Mouse (Mus musculus) intestine, postnatal 0 days (tissue): ENCODE data around the gene Hnrnph2. TPM values are rescaled to one million over a fixed set of nuclear protein-coding genes. Genes with fewer than 3 reads are reported as not detected.
A peak's percentile ranks its signal among the peaks of the same experiment; 100 is the strongest.

Source experiments
- ATAC-seq: fragments of 200-750 bp; cut with Nextera tagmentation; 2 replicates; pipeline ENCODE4 v1.8.0; 2017; ENCODE audit warnings: mild to moderate bottlenecking, moderate TSS enrichment, moderate library complexity
- H3K27ac ChIP-seq: fragments of 300-500 bp; sonication (generic); 2 replicates; pipeline ENCODE4 v1.5.1; 2014; ENCODE audit warnings: mild to moderate bottlenecking, low read depth, low read length, moderate library complexity
- H3K27me3 ChIP-seq: fragments of 300-500 bp; sonication (generic); replicated peaks from 2 replicates; pipeline ENCODE4 v1.6.1; 2014; ENCODE audit warnings: low read length, mixed read lengths; ENCODE audit not compliant: control insufficient read depth, insufficient read depth
- H3K36me3 ChIP-seq: fragments of 300-500 bp; sonication (generic); 2 replicates; pipeline ENCODE4 v1.6.1; 2014; ENCODE audit warnings: mild to moderate bottlenecking, moderate library complexity; ENCODE audit not compliant: control insufficient read depth, insufficient read depth
- H3K4me1 ChIP-seq: fragments of 300-500 bp; sonication (generic); replicated peaks from 2 replicates; pipeline ENCODE4 v1.6.1; 2014; ENCODE audit warnings: antibody characterized with exemption, low read length, mixed read lengths; ENCODE audit not compliant: control insufficient read depth, insufficient read depth
- H3K4me2 ChIP-seq: fragments of 300-500 bp; sonication (generic); replicated peaks from 2 replicates; pipeline ENCODE4 v1.6.1; 2014; ENCODE audit warnings: low read depth, mild to moderate bottlenecking, moderate library complexity
- H3K4me3 ChIP-seq: fragments of 300-500 bp; sonication (generic); 2 replicates; pipeline ENCODE4 v1.5.1; 2014; ENCODE audit warnings: low read depth, low read length
- H3K9ac ChIP-seq: fragments of 300-500 bp; sonication (generic); 2 replicates; pipeline ENCODE4 v1.6.1; 2014; ENCODE audit warnings: mild to moderate bottlenecking, low read depth, low read length
- H3K9me3 ChIP-seq: fragments of 300-500 bp; sonication (generic); 2 replicates; pipeline ENCODE4 v1.6.1; 2016; ENCODE audit warnings: mixed run types; ENCODE audit not compliant: control insufficient read depth
- CTCF ChIP-seq: sonication (generic); IDR thresholded peaks from 2 replicates; pipeline ENCODE4 v1.5.1; 2016; ENCODE audit warnings: low read depth, mild to moderate bottlenecking, control low read depth, antibody characterized with exemption, moderate library complexity
- WGBS: fragments of 180-500 bp; shearing (Covaris S2); extraction: QIAGEN DNeasy Blood & Tissue Kit; methylation state at CpG from one replicate; pipeline ENCODE4 v1.1.7; 2014; 5-methylcytosine and 5-hydroxymethylcytosine counted together
- polyA plus RNA-seq: library from polyadenylated mRNA; unstranded; fragments of >200 nt; fragmentation: Nextera tagmentation; extraction: Ambion mirVana; gene quantifications from 2 replicates; pipeline ENCODE4 v1.2.1, GENCODE M21; 2015

The Hnrnph2 gene
- polyA plus RNA-seq, 1 experiment from 2014 or later, result 81.7 TPM

- Histone ChIP-seq H3K4me2 (no peak overlapping the region), H3K9ac (no peak overlapping the region), H3K4me3 (no peak overlapping the region), H3K36me3 (no peaks in the 10 kb centered on the region), H3K4me1 (no peaks in the 10 kb centered on the region), H3K27me3 (no peaks in the 10 kb centered on the region), H3K27ac (no peak overlapping the region), H3K9me3 (no peaks in the 10 kb centered on the region)
- no peak for ATAC-seq
- 80% methylated on average over 14 of the region's 14 CpGs for WGBS
- TF ChIP-seq CTCF, result no peak
Measured at GRCm38 (mm10) chrX:134580528-134581305, 20.3 kb upstream of the Hnrnph2 start.

DNA sequence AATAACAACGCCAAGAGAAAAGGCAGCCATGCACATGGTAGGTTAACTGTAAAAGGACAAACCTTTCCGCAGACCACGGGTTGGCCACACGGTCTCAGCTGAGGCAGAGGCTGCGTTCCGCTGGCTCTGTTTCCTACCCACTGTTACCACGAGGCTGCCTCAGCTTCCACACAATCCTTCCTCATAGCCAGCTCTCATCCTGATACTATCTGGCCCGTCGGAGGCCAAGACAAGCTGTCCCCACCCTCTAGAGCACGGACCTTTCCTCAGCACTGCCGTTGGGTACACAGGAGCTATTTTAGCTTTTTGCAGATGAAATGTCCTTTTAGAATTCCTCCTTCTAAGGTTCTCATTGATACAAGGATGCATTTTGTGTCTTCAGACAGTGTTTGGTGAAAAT, 18.7 kb upstream of the Hnrnph2 start:
- Histone ChIP-seq H3K4me3 (no peak overlapping the region), H3K9ac (no peak overlapping the region), H3K4me1 (no peaks in the 10 kb centered on the region), H3K9me3 (no peaks in the 10 kb centered on the region), H3K27me3 (no peaks in the 10 kb centered on the region), H3K36me3 (no peaks in the 10 kb centered on the region), H3K4me2 (no peak overlapping the region), H3K27ac (no peak overlapping the region)
- ATAC-seq, result no peak
- WGBS, result 80% methylated on average over 11 of the region's 11 CpGs
- TF ChIP-seq CTCF, result no peak

DNA sequence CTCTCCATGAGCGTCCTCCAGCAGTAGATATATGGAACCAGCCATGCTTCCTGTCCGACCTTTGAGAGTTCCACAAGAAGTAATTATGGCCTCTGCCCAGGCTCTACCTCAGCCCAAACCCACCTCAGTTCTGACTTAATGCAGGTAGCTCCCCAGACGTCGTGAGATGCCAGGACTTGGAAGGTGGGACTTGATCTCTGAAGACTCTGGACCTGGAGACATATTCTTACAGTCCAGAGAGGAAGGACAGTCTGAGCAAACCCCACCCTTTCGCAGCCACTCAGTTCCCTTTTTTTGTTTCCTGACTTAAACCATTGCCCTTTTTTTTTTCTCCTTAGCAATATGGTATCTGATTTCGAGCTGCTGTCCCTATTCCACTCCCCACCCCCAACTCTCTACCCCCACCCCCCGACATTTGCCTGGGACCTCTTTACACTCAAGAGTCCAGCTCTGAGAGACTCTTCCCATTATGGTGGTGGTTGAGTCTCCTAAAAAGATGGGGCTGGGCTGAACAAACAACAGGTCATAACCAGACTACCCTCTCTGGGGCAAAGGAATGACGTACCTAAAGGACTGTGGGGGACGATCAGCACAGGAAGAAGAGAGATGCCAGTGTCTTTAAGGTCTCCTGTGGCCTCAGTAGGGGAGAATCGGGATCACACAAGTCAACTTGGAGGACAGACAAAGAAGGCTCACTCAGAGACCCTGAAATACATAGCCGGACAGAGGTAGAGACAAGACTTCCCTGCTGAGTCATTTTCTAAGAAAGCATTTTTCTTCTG, 17.9 kb upstream of the Hnrnph2 start, which contains the start of gene Btk:
Gene Btk (minus strand): TSS at position 683 of the 782 bp plus-strand sequence.
- H3K27me3 ChIP-seq, result no peaks in the 10 kb centered on the region
- H3K4me3 ChIP-seq, result no peak within 1 kb of the TSS
- no peaks in the 10 kb centered on the region for H3K4me1 ChIP-seq
- ATAC-seq, result no peak
- H3K36me3 ChIP-seq, result no peaks in the 10 kb centered on the region; the same call in 1 of the 2 replicates
- no peaks in the 10 kb centered on the region for H3K9me3 ChIP-seq
- no peak for TF ChIP-seq CTCF
- WGBS, result 81% methylated on average over 11 of the region's 11 CpGs
- H3K9ac ChIP-seq, result no peak within 1 kb of the TSS
- H3K4me2 ChIP-seq, result no peak within 1 kb of the TSS
- H3K27ac ChIP-seq, result no peak within 1 kb of the TSS

- WGBS, result 18% methylated on average over 45 of the region's 45 CpGs
- H3K27ac ChIP-seq, result peak within 1 kb of the TSS; percentile 64; the same call in 1 of the 2 replicates
Measured at GRCm38 (mm10) chrX:134585103-134586002, 15.6 kb upstream of the Hnrnph2 start, which contains the start of gene Rpl36a. Rpl36a (plus strand) TSS chrX:134585654.

GRCm38 (mm10) chrX:134586447-134586846, 14.5 kb upstream of the Hnrnph2 start:
- H3K9me3 ChIP-seq, result no peaks in the 10 kb centered on the region
- no peaks in the 10 kb centered on the region for H3K27me3 ChIP-seq
- H3K27ac ChIP-seq, result 0 out of 2 replicates have a peak overlapping the region, but pooled peaks have one; percentile 64
- H3K9ac ChIP-seq, result peak overlapping the region; percentile 58
- no peak for ATAC-seq
- no peaks in the 10 kb centered on the region for H3K4me1 ChIP-seq
- H3K36me3 ChIP-seq, result no peaks in the 10 kb centered on the region; the same call in 1 of the 2 replicates
- TF ChIP-seq CTCF, result no peak
- WGBS, result 31% methylated on average over 8 of the region's 8 CpGs
- peak overlapping the region; percentile 65 for H3K4me2 ChIP-seq
- peak overlapping the region; percentile 42 for H3K4me3 ChIP-seq

More at GRCm38 (mm10) chrX:134585103-134586002, 15.6 kb upstream of the Hnrnph2 start, which contains the start of gene Rpl36a:
- Histone ChIP-seq H3K9me3 (no peaks in the 10 kb centered on the region), H3K4me2 (peak within 1 kb of the TSS; percentile 65), H3K9ac (peak within 1 kb of the TSS; percentile 58), H3K36me3 (no peaks in the 10 kb centered on the region; the same call in 1 of the 2 replicates), H3K4me1 (no peaks in the 10 kb centered on the region), H3K27me3 (no peaks in the 10 kb centered on the region), H3K4me3 (peak within 1 kb of the TSS; percentile 42)
- ATAC-seq, result peak; percentile 96
- peak; percentile 80 for TF ChIP-seq CTCF
